Mouse (Mus musculus) adipocyte (in vitro differentiated cells): ENCODE measurements around the gene Serpinb9e.
"Not testable (repeated sequence)": the region's sequence is repeated elsewhere in the genome, so short reads cannot be mapped to it uniquely, and the experiment has no call there.

ENCODE experiments used
- DNase-seq: peaks from one replicate; pipeline ENCODE4 v3.0.0-alpha.2; 2016; ENCODE audit warnings: low spot score

Serpinb9e gene

DNA sequence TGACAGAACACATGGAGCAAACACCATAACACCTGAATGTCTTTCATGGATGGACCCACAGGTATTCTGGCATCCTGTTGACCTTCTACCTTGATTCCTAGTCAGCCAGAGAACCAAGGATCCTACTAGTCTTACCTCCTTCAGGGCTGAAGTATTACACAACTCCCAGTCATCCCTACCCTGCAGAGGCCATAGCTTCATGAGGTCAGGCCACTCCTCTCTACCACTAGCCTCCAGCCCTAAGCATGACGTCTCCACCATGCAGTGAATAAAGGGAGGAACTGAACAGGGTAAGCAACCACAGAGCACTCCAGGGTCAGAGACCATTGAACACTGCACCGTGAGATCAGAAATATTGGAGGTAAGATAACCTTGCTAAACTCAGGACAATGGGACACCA, at the start of gene Serpinb9e:
TSS of gene Serpinb9e (plus strand) at position 301 of the 400 bp plus-strand sequence.
- DNase-seq: not testable (repeated sequence)

- DNase-seq: no peak
These were observed 49.7 kb upstream of the Serpinb9e start for GRCm38 (mm10) chr13:33199740-33200139.

DNA sequence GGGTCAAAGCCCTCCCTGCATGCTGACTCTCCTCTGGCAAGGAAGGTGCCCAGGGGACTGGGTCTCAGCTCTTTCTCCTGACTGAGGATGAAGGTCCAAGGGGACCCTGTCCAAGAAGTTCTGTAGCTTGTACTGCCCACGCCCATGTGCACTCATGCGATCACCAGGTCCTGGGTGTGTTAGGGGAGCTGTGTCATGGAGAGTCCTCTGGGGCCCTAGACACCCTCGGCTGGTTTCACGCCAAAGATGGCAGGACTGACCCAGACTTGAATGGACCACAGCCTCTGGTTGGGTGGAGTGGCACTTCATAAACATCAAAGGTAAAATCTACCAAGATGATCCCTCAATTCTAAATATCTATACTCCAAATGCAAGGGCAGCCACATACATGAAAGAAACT, 59.2 kb downstream of the Serpinb9e start:
- DNase-seq: not testable (repeated sequence)
